Mouse (Mus musculus) colon, adult 2 months (tissue): ENCODE results near the gene Olfr1086. TPM values are rescaled to one million over a fixed set of nuclear protein-coding genes. Genes with fewer than 3 reads are reported as not detected.

Experiments
- polyA plus RNA-seq: library from polyadenylated mRNA; depleted of rRNA; stranded (reverse); fragments of >200 nt; gene quantifications from 2 replicates; pipeline ENCODE4 v1.2.3, GENCODE M21; 2012; rRNA removed

The Olfr1086 gene
- polyA plus RNA-seq, result not detected in 2 replicates

GRCm38 (mm10) chr2:86679992-86680391 lies at the start of gene Olfr1086:
Gene Olfr1086 (minus strand): TSS chr2:86680092.

GRCm38 (mm10) chr2:86698295-86698694 lies 18.4 kb upstream of the Olfr1086 start, which contains the start of gene Olfr1087:
Gene Olfr1087 (minus strand): TSS chr2:86698395.

GRCm38 (mm10) chr2:86661919-86662318 lies 18.0 kb downstream of the Olfr1086 start, which contains the start of gene Olfr1085:
Gene Olfr1085 (minus strand): TSS chr2:86662019.

GRCm38 (mm10) chr2:86639625-86640024 lies 40.3 kb downstream of the Olfr1086 start, which contains the start of gene Olfr1084:
Gene Olfr1084 (minus strand): TSS chr2:86639725.

Other genes with a start within 250 kb of the Olfr1086 start
- gene Olfr1065, start 229.5 kb downstream of the Olfr1086 start, polyA plus RNA-seq, result not detected in 2 replicates
- gene Olfr1066, start 223.8 kb downstream of the Olfr1086 start, polyA plus RNA-seq, result not detected in 2 replicates
- gene Olfr228, start 192.7 kb downstream of the Olfr1086 start, polyA plus RNA-seq, result not detected in 2 replicates
- gene Olfr1076, start 171.6 kb downstream of the Olfr1086 start, polyA plus RNA-seq, result not detected in 2 replicates
- not detected in 2 replicates for gene Olfr1079, start 137.6 kb downstream of the Olfr1086 start, polyA plus RNA-seq
- not detected in 2 replicates for gene Olfr1080, start 121.9 kb downstream of the Olfr1086 start, polyA plus RNA-seq
- not detected in 2 replicates for gene Olfr1082, start 81.1 kb downstream of the Olfr1086 start, polyA plus RNA-seq
- not detected in 2 replicates for gene Olfr1084, start 40.4 kb downstream of the Olfr1086 start, polyA plus RNA-seq
- gene Olfr1085, start 18.1 kb downstream of the Olfr1086 start, polyA plus RNA-seq, result not detected in 2 replicates
- gene Olfr1087, start 18.3 kb upstream of the Olfr1086 start, polyA plus RNA-seq, result not detected in 2 replicates
- not detected in 2 replicates for gene Olfr1089, start 53.6 kb upstream of the Olfr1086 start, polyA plus RNA-seq
- gene Olfr1090, start 78.9 kb upstream of the Olfr1086 start, polyA plus RNA-seq, result not detected in 2 replicates
- gene Olfr1093, start 102.4 kb upstream of the Olfr1086 start, polyA plus RNA-seq, result not detected in 2 replicates
- gene Olfr141, start 129.9 kb upstream of the Olfr1086 start, polyA plus RNA-seq, result not detected in 2 replicates
- not detected in 2 replicates for gene Olfr1094, start 144.6 kb upstream of the Olfr1086 start, polyA plus RNA-seq
- gene Olfr1095, start 171.6 kb upstream of the Olfr1086 start, polyA plus RNA-seq, result not detected in 2 replicates
- gene Gm13723, start 194.7 kb upstream of the Olfr1086 start, polyA plus RNA-seq, result not detected in 2 replicates
- not detected in 2 replicates for gene Olfr1097, start 212.1 kb upstream of the Olfr1086 start, polyA plus RNA-seq
- not detected in 2 replicates for gene Olfr1098, start 244.5 kb upstream of the Olfr1086 start, polyA plus RNA-seq